In genomic region chr16:35768785-35769642, GRCm38 (mm10) we compare ENCODE assay signal across 8 mouse cellular contexts. TPM values are rescaled to one million over a fixed set of nuclear protein-coding genes. Genes with fewer than 3 reads are reported as not detected.
A peak's percentile ranks its signal among the peaks of the same experiment; 100 is the strongest.
DNase-seq lines count a peak whose midpoint lies in the region; ATAC-seq and TF ChIP-seq lines count a peak whose summit lies in the region.

Gene Dirc2 (minus strand): TSS chr16:35769356.

- peak within 1 kb of the TSS; percentile 89 for H3K4me2 ChIP-seq in heart, embryonic 13.5 days
- peak within 1 kb of the TSS; percentile 96 for H3K4me2 ChIP-seq in liver, embryonic 11.5 days
- H3K4me2 ChIP-seq in myocyte (ENCODE audit: low read depth), result peak within 1 kb of the TSS; percentile 88

- TF ChIP-seq CTCF in brain, embryonic 14.5 days (IDR thresholded peaks at IDR 0.05; ENCODE audit: borderline replicate concordance, extremely low read depth, insufficient read depth, insufficient read length), result no peak

- H3K79me2 ChIP-seq in myocyte (ENCODE audit: control insufficient read depth, insufficient read depth), result peaks cover 14% of the 10 kb centered on the region

- peak within 1 kb of the TSS; percentile 82 for H3K27ac ChIP-seq in heart, embryonic 13.5 days (replicated peaks)
- H3K27ac ChIP-seq in liver, embryonic 11.5 days (ENCODE audit: low read depth, low read length), result peak within 1 kb of the TSS; percentile 63

- no peaks in the 10 kb centered on the region for H3K27me3 ChIP-seq in heart, embryonic 13.5 days (replicated peaks)
- no peaks in the 10 kb centered on the region for H3K27me3 ChIP-seq in liver, embryonic 11.5 days (replicated peaks; ENCODE audit: control insufficient read depth, insufficient read depth, low read length)
- H3K27me3 ChIP-seq in myocyte (ENCODE audit: control insufficient read depth, insufficient read depth, insufficient read length), result no peaks in the 10 kb centered on the region

- 0 out of 2 replicates have a peak, but pooled peaks cover 4% of the 10 kb centered on the region for H3K36me3 ChIP-seq in heart, embryonic 13.5 days
- H3K36me3 ChIP-seq in liver, embryonic 11.5 days (ENCODE audit: control insufficient read depth, insufficient read depth, low read length), result no peaks in the 10 kb centered on the region
- H3K36me3 ChIP-seq in myocyte (ENCODE audit: control insufficient read depth, insufficient read depth), result no peaks in the 10 kb centered on the region

- peaks cover 36% of the 10 kb centered on the region for H3K4me1 ChIP-seq in heart, embryonic 13.5 days
- peaks cover 22% of the 10 kb centered on the region for H3K4me1 ChIP-seq in liver, embryonic 11.5 days (replicated peaks; ENCODE audit: control insufficient read depth, insufficient read depth, low read length)

- ATAC-seq in heart, embryonic 13.5 days (ENCODE audit: extremely low read depth, insufficient number of reproducible peaks, low FRiP score, low TSS enrichment), result peak; percentile 70
- peak; percentile 81 for ATAC-seq in liver, embryonic 11.5 days (replicated peaks; ENCODE audit: low FRiP score)

- H3K9ac ChIP-seq in heart, embryonic 13.5 days, result peak within 1 kb of the TSS; percentile 96
- H3K9ac ChIP-seq in liver, embryonic 11.5 days (ENCODE audit: low read depth, low read length), result peak within 1 kb of the TSS; percentile 80

- peak within 1 kb of the TSS; percentile 75 for H3ac ChIP-seq in myocyte (ENCODE audit: control insufficient read depth, insufficient read length)

- H3K9me3 ChIP-seq in heart, embryonic 13.5 days, result no peaks in the 10 kb centered on the region
- H3K9me3 ChIP-seq in liver, embryonic 11.5 days (ENCODE audit: control insufficient read depth, low read length), result no peaks in the 10 kb centered on the region

- peak within 1 kb of the TSS; percentile 81 for H3K4me3 ChIP-seq in heart, embryonic 13.5 days
- H3K4me3 ChIP-seq in liver, embryonic 11.5 days (ENCODE audit: low read depth, low read length), result peak within 1 kb of the TSS; percentile 86
- H3K4me3 ChIP-seq in myocyte, result peak within 1 kb of the TSS; percentile 55

- TF ChIP-seq POLR2A in brain, embryonic 14.5 days (IDR thresholded peaks at IDR 0.05; ENCODE audit: borderline replicate concordance, extremely low read depth, insufficient read depth, insufficient read length, poor library complexity, severe bottlenecking), result peak; percentile 85
- peak; percentile 82 for TF ChIP-seq POLR2A in myocyte (IDR thresholded peaks at IDR 0.05; ENCODE audit: insufficient read length, low read depth)

- WGBS in heart, embryonic 13.5 days, result under 1% methylated on average over 68 of the region's 78 CpGs
- whole genome bisulfite sequencing in liver, embryonic 11.5 days, result under 1% methylated on average over 63 of the region's 78 CpGs

- peak; percentile 80 for DNase-seq in A20 (ENCODE audit: low read depth, low spot score)
- peak; percentile 84 for DNase-seq in brain, embryonic 14.5 days (ENCODE audit: low read depth)
- peak; percentile 38 for DNase-seq in fibroblast of lung, adult 2 months (ENCODE audit: low read depth)
- peak; percentile 85 for DNase-seq in kidney, postnatal 10 days
- peak; percentile 75 for DNase-seq in liver, embryonic 11.5 days (ENCODE audit: low spot score)
- DNase-seq in spleen, postnatal 4 days (ENCODE audit: low spot score in 2 of 2), result peak; percentile 73 to 89

TF ChIP-seq in myocyte, 11 proteins besides CTCF, POLR2A, EP300 and RAD21:
- no peak for TF ChIP-seq E2F4 (IDR thresholded peaks at IDR 0.05; ENCODE audit: insufficient read depth)
- TF ChIP-seq POLR2AphosphoS2 (IDR thresholded peaks at IDR 0.05; ENCODE audit: insufficient read length, low read depth), result peak; percentile 57
- TF ChIP-seq USF1 (IDR thresholded peaks at IDR 0.05; ENCODE audit: low read depth), result peak; percentile 83
- TF ChIP-seq MYOG (IDR thresholded peaks at IDR 0.05; ENCODE audit: control insufficient read depth in 1 of 3, insufficient read depth in 1 of 3, insufficient read length in 2 of 3, low read depth in 2 of 3), result peak in 1 of 3 experiments; percentile 14
- no peak for TF ChIP-seq MAX (IDR thresholded peaks at IDR 0.05; ENCODE audit: low read depth)
- TF ChIP-seq CEBPB (IDR thresholded peaks at IDR 0.05; ENCODE audit: insufficient read depth, poor library complexity, severe bottlenecking), result no peak
- peak in 1 of 3 experiments; percentile 1 for TF ChIP-seq MYOD1 (IDR thresholded peaks at IDR 0.05; ENCODE audit: control insufficient read depth in 1 of 3, insufficient read length in 2 of 3, low read depth in 2 of 3)
- no peak for TF ChIP-seq TCF12 (IDR thresholded peaks at IDR 0.05; ENCODE audit: insufficient read depth, poor library complexity, severe bottlenecking)
- TF ChIP-seq SRF (IDR thresholded peaks at IDR 0.05; ENCODE audit: control insufficient read depth, insufficient read length, low read depth), result no peak
- TF ChIP-seq REST (IDR thresholded peaks at IDR 0.05; ENCODE audit: insufficient read depth, insufficient read length), result no peak
- no peak for TF ChIP-seq TCF3 (IDR thresholded peaks at IDR 0.05; ENCODE audit: insufficient read length, low read depth)

RNA-seq across cellular contexts. Expression of gene Dirc2, which starts in this region (rescaled TPM):
- 55.4 and 58.2 TPM in 2 replicates for polyA plus RNA-seq in brain, embryonic 14.5 days (2012; rRNA removed)
- polyA plus RNA-seq in heart, embryonic 13.5 days (2015; fragmentation: Nextera tagmentation; extraction: Ambion mirVana), result 10.6 and 11.1 TPM in 2 replicates
- 7.5 and 8.0 TPM in 2 replicates for polyA plus RNA-seq in liver, embryonic 11.5 days (2014; fragmentation: Nextera tagmentation; extraction: Ambion mirVana)
- 19.3 TPM for polyA plus RNA-seq in myocyte (2012; fragmentation: generic; extraction: Trizol)

Comparison
In these comparisons a context has a peak if more than half of its experiments do, and no peak if none do; other contexts are left out.
1. Peak in every context shown above with its lines: DNase-seq, ATAC-seq, H3K4me3 ChIP-seq and H3K27ac ChIP-seq.